Mouse (Mus musculus): ENCODE data around the gene Sec16b.

The Sec16b gene

DNA sequence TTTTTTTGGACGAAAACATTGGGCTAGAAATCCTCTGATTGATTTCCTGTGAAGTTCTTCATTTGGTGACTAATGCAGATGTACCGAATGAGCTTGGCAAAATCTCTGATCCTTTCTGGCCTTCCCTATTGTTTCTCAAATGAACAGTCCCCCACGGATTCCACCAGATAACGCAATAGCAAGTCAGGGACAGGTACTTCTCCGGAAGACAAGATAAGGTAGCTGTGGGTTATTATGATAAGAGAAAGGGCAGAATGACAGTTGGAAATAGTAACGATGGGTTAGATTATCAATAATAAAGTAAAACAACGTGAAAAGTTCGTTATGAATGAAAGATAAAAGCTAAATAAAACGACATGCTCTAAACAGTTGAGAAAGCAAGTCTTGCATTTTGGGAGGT, 7.0 kb downstream of the Sec16b start:
- no peak for DNase-seq (ENCODE audit: low spot score)

- no peak for DNase-seq (ENCODE audit: low spot score)
Measured at GRCm38 (mm10) chr1:157514298-157514697, 7.8 kb downstream of the Sec16b start.

DNA sequence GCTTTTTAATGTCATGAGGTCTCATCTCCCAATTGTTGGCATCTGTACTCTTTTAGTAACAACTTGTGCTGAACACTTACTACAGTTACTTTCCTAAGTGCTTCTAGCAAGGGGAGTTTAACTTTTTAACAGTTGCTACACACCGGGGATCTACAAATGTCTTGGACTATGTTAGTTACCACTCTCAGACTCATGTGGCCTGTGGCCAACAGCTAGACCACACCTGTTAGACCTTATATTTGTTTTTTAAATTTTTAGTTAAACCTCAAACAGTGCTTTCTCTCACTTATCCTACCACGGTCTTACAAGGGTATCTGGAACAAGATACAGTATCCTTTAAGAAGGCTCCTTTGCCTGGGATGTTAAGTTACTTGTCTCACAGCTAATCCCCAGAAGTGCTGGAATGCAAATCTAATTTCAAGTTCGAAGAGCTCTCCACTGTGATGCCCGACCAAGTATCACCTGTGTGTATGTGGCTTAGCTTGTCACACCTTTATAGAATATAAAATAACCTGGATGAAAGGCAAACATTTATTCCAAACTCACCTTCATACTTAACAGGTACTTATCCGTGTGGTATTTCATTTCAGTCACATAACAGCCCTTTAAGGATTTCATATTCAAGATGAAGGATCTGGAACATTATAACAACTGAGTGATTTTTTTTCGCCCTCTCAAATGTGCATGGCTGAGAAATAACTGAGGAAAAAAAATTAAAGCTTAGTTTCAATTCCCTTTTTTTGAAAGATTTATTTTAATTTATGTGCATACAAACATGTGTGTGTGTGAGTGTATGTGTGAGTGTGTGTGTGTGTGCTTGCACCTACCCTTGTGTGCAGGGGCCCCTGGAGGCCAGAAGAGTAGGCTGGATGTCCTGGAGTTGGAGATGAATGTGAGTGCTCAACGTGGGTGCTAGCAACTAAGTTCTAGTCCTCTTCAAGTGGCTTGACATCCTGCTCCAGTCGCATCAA, 10.6 kb downstream of the Sec16b start:
- DNase-seq (ENCODE audit: low spot score) = no peak

GRCm38 (mm10) chr1:157518111-157518523, 11.6 kb downstream of the Sec16b start:
- DNase-seq (ENCODE audit: low spot score) = no peak

DNA sequence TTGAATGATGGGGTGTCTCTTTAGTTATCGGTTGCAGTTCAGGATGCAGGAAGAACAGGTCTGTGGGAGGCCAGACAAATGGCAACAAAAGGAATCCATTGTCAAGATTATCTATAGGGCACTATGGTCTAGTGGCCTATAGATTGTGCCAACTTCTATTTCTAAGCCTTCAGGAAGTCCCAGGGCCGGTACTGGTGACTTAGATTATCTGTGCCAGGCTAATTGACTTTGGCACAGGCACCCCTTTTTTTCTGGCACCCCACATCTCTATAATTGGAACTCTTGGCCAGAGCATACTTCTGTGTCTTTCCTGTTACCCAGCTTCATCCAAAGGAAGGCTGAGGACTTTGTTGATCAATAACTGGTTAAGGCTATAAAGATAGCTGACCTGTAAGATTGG, 12.9 kb downstream of the Sec16b start:
- DNase-seq (ENCODE audit: low spot score) = no peak

DNA sequence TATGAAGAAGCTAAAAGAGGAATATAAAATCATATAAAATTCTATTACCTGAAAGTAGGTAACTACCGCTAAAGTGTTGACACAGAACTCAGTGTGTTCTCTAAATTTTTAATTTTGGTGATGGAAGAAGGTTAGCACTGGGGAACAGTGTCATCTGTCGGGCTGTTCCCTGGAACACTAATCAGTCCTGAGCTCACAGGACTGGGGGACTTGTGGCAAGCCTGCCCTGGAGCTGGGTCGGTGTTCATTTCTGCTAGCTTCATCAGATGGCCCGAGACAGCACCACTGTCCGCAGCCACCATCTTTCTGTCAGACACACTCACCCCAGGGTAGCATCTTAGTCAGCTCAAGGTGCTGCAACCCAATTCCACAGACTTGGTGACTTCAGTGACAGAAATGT, 15.8 kb downstream of the Sec16b start:
- no peak for DNase-seq (ENCODE audit: low spot score)

GRCm38 (mm10) chr1:157524775-157525174, 18.2 kb downstream of the Sec16b start:
- DNase-seq (ENCODE audit: low spot score) = no peak

GRCm38 (mm10) chr1:157525692-157526354, 19.3 kb downstream of the Sec16b start:
- no peak for DNase-seq (ENCODE audit: low spot score)

DNA sequence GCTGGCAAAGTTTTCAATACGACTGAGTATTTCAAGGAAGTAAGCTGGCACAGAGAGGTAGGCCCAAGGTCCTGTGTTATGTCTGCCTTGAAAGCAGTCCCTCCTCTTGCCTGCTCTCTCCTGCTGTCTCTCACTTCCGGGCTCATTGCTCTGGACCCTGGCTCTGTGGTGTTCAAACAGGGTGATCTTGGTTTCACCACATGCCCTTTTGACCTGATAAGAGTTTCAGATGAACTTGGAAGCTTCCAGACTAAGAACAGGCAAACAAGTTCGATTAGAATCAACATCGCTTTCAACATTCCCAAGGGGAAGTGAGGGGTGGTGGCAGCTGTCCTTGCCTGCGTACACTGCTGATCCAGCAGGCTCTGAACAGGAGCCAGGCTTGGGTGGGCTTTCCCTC, 20.1 kb downstream of the Sec16b start:
- no peak for DNase-seq (ENCODE audit: low spot score)

- no peak for DNase-seq (ENCODE audit: low spot score)
Measured at GRCm38 (mm10) chr1:157532826-157533460, 26.4 kb downstream of the Sec16b start.

- no peak for DNase-seq (ENCODE audit: low spot score)
Measured at GRCm38 (mm10) chr1:157535571-157535970, 29.0 kb downstream of the Sec16b start.

DNA sequence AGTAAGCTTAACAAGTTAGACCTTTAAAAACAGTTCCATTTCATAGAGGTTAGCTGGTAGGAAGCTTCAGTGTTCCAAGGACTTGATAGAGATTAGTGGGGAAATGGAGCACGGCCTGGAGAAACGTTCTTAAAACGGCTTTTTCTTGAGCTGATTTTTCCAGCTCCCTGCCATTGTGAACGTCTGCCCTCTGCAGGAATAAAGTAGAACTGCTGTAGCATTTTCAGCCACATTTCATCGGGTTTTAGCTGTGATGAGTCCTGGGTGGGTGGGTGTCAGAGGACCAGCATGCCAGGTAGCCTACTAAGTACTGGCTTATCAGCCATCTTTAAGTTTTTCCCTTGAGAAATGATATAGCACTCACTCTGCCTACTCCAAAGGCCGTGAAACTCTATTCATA, 29.9 kb downstream of the Sec16b start:
- no peak for DNase-seq (ENCODE audit: low spot score)

DNA sequence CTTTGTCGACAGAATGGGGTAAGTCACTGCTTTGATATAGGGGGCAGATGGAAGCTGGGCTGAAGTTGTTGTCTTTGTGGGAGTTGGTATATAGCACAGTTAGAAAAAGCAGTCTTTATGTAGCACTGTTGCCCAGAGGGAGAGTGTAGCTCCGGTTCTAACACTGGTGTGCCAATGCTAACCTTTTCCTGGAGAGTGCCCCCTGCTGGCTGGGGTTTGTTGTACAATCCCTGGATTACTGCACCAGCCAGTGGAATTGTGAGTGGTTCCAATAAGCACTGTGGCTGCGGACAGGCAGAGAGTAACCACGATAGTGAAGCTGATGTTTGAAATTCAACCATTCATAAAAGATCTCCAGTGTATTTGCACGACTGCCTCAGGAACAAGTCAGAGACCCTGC, 31.1 kb downstream of the Sec16b start:
- no peak for DNase-seq (ENCODE audit: low spot score)

DNA sequence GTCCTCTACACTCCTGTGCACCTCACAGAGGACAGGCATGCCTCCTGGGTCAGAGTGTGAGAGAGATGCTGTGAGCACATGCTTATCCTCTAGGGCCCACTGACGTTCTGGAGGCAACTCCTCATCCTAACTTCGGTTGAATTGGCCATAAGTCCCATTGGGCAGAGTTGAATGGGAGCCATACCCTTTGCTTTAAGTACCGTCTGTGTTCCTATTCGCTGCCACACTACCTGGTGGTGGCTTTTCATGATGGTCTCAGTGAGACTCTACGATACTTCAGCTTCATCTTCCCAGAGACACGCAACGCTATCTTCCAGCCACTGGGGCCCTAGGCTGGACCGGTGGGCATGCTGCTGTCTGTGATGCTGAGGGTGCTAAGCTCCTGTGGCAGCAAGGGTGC, 38.5 kb downstream of the Sec16b start:
- no peak for DNase-seq (ENCODE audit: low spot score)

GRCm38 (mm10) chr1:157547658-157548057, 41.1 kb downstream of the Sec16b start:
- no peak for DNase-seq (ENCODE audit: low spot score)

DNA sequence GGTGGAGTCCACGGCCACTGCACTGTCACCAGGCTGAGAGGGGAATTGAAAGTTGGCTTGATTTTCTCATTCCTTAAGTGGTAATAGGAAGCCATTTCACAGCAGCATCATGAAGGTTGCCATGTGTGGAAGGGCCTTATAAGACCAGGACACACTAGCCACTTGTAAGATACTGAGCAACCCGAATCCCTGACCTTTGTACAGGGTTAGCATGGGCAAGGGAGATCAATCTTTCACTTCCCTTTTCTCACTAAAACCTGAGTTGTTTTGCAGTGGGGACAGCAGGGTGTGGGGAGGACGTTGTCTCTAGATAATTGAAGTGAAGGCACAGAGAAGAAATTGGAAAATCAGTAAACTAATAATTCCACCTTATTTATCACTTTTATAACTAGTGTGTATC, 43.2 kb downstream of the Sec16b start:
- DNase-seq (ENCODE audit: low spot score) = no peak

- peak; percentile 16 for DNase-seq (ENCODE audit: low spot score)
Measured at GRCm38 (mm10) chr1:157552749-157553451, 46.4 kb downstream of the Sec16b start.

DNA sequence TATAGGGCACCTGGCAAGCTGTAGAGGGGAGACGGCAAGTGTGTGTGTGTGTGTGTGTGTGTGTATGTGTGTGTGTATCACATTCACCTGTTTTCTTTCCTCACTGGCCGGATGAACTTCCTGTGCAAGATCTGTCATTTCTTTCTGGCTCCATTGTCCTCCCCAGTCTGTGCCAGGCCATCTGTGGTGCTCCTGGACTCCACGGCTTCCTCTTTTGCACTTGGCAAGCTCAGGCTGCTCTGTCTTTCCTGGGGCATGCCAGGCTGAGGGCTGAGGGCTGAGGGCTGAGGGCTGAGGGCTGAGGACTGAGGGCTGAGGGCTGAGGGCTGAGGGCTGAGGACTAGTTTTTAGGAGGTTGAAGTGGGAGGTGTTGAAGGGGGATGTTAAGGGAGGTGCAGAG, 47.6 kb downstream of the Sec16b start:
- DNase-seq (ENCODE audit: low spot score) = no peak

DNA sequence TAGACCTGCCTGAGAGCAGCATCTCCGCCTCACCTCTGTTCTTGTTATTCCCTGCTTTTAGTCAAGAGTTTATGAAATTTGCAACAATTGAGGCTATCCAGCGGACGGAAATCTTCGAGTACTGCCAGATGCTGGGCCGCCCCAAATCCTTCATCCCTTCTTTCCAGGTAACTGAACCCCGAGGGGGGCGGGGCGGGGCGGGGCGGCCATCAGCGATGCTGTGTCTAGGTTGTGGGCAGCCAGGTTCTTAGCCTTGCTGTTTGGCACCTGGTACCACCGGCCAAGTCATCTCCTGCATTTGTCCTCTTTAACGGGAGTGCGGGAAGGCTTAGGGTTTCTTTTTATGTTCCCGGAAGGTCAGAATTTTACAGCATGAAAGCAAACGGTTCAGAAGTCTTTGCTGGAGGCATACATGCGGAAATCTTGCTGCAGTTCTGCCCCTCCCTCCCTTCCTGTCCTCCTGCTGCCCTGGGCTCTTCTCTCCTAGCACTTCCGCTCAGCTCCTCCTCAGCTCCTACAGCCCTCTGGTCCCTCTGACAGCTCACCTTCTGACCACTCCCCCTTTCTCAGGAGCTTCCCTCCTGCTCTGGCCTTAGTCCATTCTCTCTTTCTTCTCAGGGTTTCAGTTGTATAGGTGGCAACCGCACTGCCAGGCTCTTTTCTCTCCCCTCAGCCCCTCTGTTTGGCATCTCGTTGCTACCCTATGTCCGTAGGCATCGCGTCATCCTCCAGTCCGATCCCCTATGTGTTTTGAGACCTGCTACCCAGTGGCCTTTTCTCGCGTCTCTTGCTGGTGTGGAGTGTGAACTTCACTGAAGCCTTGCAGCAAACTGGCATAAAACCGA, 48.4 kb downstream of the Sec16b start:
- DNase-seq (ENCODE audit: low spot score) = no peak

- no peak for DNase-seq (ENCODE audit: low spot score)
Measured at GRCm38 (mm10) chr1:157555738-157556137, 49.2 kb downstream of the Sec16b start.

- no peak for DNase-seq (ENCODE audit: low spot score)
Measured at GRCm38 (mm10) chr1:157556439-157556838, 49.9 kb downstream of the Sec16b start.

Measured in ovary, postnatal 10 days (tissue).